Mouse (Mus musculus) liver, adult 2 months (tissue): Measurements from ENCODE around the gene Hrk. TPM values are rescaled to one million over a fixed set of nuclear protein-coding genes. Genes with fewer than 3 reads are reported as not detected.

Experiments used
- DNase-seq: peaks from one replicate; pipeline ENCODE4 v3.0.0-alpha.2; 2011; ENCODE audit warnings: low read depth, low spot score; ENCODE audit errors: extremely low read depth
- H3K27ac ChIP-seq: fragments of 200-500 bp; replicated peaks from 2 replicates; pipeline ENCODE4 v1.5.1; 2012; ENCODE audit warnings: low read depth, mild to moderate bottlenecking, control low read depth, inconsistent platforms, low read length; ENCODE audit not compliant: insufficient read depth
- H3K27me3 ChIP-seq: fragments of 200-500 bp; 2 replicates; pipeline ENCODE4 v1.6.1; 2012; ENCODE audit warnings: mild to moderate bottlenecking, moderate library complexity, low read length, inconsistent platforms; ENCODE audit not compliant: control insufficient read depth, insufficient read depth
- H3K36me3 ChIP-seq: fragments of 200-500 bp; 2 replicates; pipeline ENCODE4 v1.6.1; 2012; ENCODE audit warnings: low read length, inconsistent platforms; ENCODE audit not compliant: control insufficient read depth, insufficient read depth
- H3K4me1 ChIP-seq: fragments of 200-500 bp; 2 replicates; pipeline ENCODE4 v1.6.1; 2011; ENCODE audit warnings: low read length; ENCODE audit not compliant: control insufficient read depth, insufficient read depth
- H3K4me3 ChIP-seq: fragments of 200-500 bp; 2 replicates; pipeline ENCODE4 v1.5.1; 2011; ENCODE audit warnings: low read depth, mild to moderate bottlenecking, control low read depth, low read length, moderate library complexity; ENCODE audit not compliant: insufficient read depth
- H3K79me2 ChIP-seq: fragments of 200-500 bp; 2 replicates; pipeline ENCODE4 v1.6.1; 2012; ENCODE audit warnings: inconsistent platforms, mild to moderate bottlenecking, low read length, moderate library complexity; ENCODE audit not compliant: control insufficient read depth, insufficient read depth
- H3K9ac ChIP-seq: fragments of 200-500 bp; 2 replicates; pipeline ENCODE4 v1.6.1; 2012; ENCODE audit warnings: low read depth, mild to moderate bottlenecking, control low read depth, inconsistent platforms, low read length
- CTCF ChIP-seq: fragments of 200-500 bp; IDR thresholded peaks from 2 replicates; pipeline ENCODE4 v1.5.1; 2011; ENCODE audit warnings: low read depth, low read length, control low read depth
- POLR2A ChIP-seq: fragments of 200-500 bp; IDR thresholded peaks from 2 replicates; pipeline ENCODE4 v1.6.1; 2011; ENCODE audit warnings: low read length, control low read depth; ENCODE audit not compliant: insufficient read depth; ENCODE audit errors: extremely low read depth
- WGBS: fragments of 180-500 bp; shearing (Covaris S2); methylation state at CpG from one replicate; pipeline ENCODE4 v1.1.7; 2018; 5-methylcytosine and 5-hydroxymethylcytosine counted together
- polyA plus RNA-seq: library from polyadenylated mRNA; depleted of rRNA; stranded (reverse); fragments of >200 nt; gene quantifications from 2 replicates; pipeline ENCODE4 v1.2.3, GENCODE M21; 2012
- total RNA-seq: library from RNA; depleted of rRNA; stranded (reverse); fragments of >200 nt; gene quantifications from 2 replicates; pipeline ENCODE4 v1.2.3, GENCODE M21; 2014

The Hrk gene
- total and polyA plus RNA-seq, 2 experiments, result 0.02 to 0.09 TPM

DNA sequence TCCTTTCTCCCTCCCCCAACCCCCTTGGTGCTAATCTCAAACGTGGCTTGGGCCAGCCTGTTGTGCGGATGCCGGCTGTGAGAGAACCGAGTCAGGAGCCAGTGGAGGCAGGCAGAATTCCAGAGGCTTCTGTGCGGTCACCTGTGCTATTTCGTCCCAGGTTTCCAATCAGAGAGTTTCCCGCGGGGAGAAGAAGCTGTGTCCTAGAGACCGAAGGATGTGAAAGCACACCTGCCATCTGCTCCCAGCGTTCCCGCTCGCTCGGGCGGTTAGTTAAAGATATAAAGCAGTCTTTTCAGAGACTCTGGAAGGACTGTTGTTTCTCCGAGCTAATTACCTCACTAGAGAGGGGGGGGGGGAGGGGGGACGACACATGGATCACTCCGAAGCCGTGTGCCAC, 27.8 kb downstream of the Hrk start:
- H3K4me3 ChIP-seq, result no peak overlapping the region
- 41% methylated on average over 18 of the region's 18 CpGs for WGBS
- no peak overlapping the region for H3K27ac ChIP-seq
- no peaks in the 10 kb centered on the region for H3K27me3 ChIP-seq
- no peak overlapping the region for H3K9ac ChIP-seq
- no peak for TF ChIP-seq POLR2A
- no peak for TF ChIP-seq CTCF
- no peak for DNase-seq
- no peaks in the 10 kb centered on the region for H3K36me3 ChIP-seq
- H3K4me1 ChIP-seq, result no peaks in the 10 kb centered on the region
- no peaks in the 10 kb centered on the region for H3K79me2 ChIP-seq

DNA sequence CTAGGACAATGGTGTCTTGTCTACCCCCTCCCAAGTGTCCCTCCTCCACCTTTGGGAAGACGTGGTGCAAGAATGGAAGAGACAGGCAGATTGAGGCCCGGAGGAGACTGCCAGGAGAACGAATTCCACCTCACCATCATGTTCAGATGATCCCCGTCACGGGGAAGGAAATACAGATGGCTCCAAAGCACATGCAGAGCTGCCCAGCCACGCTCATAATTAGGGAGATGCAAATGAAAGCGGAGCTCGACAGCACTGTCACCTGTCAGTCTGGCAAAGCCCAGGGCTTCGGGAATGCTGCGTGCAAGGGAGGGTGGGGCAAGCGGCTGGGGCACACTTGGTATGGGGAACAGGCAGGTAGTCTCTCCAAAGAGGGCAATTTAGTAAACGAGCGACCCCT, 33.0 kb downstream of the Hrk start:
- no peaks in the 10 kb centered on the region for H3K4me1 ChIP-seq
- H3K9ac ChIP-seq, result no peak overlapping the region
- no peak for DNase-seq
- H3K4me3 ChIP-seq, result no peak overlapping the region
- no peaks in the 10 kb centered on the region for H3K79me2 ChIP-seq
- no peak overlapping the region for H3K27ac ChIP-seq
- no peaks in the 10 kb centered on the region for H3K27me3 ChIP-seq
- H3K36me3 ChIP-seq, result no peaks in the 10 kb centered on the region
- WGBS, result 82% methylated on average over 13 of the region's 13 CpGs
- TF ChIP-seq POLR2A, result no peak
- no peak for TF ChIP-seq CTCF

GRCm38 (mm10) chr5:118199670-118200069, 35.2 kb downstream of the Hrk start:
- Histone ChIP-seq H3K36me3 (no peaks in the 10 kb centered on the region), H3K4me3 (no peak overlapping the region), H3K4me1 (no peaks in the 10 kb centered on the region), H3K27me3 (no peaks in the 10 kb centered on the region), H3K79me2 (no peaks in the 10 kb centered on the region), H3K9ac (no peak overlapping the region), H3K27ac (no peak overlapping the region)
- no peak for TF ChIP-seq POLR2A
- TF ChIP-seq CTCF, result no peak
- WGBS, result 87% methylated on average over 5 of the region's 5 CpGs
- no peak for DNase-seq

- Histone ChIP-seq H3K4me3 (no peak overlapping the region), H3K79me2 (no peaks in the 10 kb centered on the region), H3K27ac (no peak overlapping the region), H3K27me3 (no peaks in the 10 kb centered on the region), H3K9ac (no peak overlapping the region), H3K36me3 (no peaks in the 10 kb centered on the region), H3K4me1 (no peaks in the 10 kb centered on the region)
- no peak for TF ChIP-seq CTCF
- no peak for TF ChIP-seq POLR2A
- WGBS, result 84% methylated on average over 16 of the region's 16 CpGs
- no peak for DNase-seq
Observed at GRCm38 (mm10) chr5:118204675-118205440, 40.4 kb downstream of the Hrk start.

DNA sequence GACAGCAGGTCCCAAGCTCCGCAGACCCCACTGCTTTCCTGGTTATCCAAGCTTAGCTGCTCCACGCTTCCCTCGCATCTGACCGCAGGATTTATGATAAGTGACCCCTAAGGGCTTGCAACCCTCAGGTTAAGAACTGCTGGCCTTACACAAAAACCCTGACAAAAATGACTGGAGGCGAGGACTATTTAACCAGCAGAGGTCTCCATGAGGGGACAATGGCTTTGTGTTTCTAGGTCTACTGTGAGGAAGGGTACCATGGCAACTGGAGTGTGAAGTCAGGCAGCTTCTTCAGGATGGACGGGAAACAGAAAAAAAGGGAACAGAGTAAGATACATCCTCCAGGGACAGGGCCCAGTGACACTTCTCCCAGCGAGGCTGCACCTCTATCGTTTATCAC, 41.4 kb downstream of the Hrk start:
- WGBS, result 89% methylated on average over 8 of the region's 8 CpGs
- no peak for TF ChIP-seq CTCF
- TF ChIP-seq POLR2A, result no peak
- H3K9ac ChIP-seq, result no peak overlapping the region
- H3K79me2 ChIP-seq, result no peaks in the 10 kb centered on the region
- no peaks in the 10 kb centered on the region for H3K4me1 ChIP-seq
- no peaks in the 10 kb centered on the region for H3K36me3 ChIP-seq
- no peak overlapping the region for H3K4me3 ChIP-seq
- no peak overlapping the region for H3K27ac ChIP-seq
- no peaks in the 10 kb centered on the region for H3K27me3 ChIP-seq
- no peak for DNase-seq

DNA sequence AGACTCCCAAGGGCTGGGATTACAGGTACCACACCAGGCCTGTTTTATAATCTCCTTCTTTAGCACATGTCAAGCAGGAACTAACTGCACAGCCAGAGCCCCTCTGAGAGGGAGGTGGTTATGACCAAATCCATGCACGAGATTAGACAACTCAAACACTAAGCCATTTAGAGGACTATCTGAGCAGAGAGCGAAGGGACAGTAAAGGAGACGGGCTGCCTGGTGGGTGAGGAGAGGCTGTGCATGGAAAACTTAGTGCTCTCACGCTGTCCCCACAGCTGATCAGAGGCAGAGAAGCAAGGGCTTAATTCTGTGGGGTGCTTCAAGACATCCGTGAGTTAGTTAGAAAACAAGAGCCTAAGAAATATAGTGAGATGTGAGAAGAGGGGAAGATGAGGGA, 49.6 kb downstream of the Hrk start:
- Histone ChIP-seq H3K4me3 (no peak overlapping the region), H3K9ac (no peak overlapping the region)
- 66% methylated on average over 5 of the region's 5 CpGs for WGBS

More for the DNA sequence above, 49.6 kb downstream of the Hrk start:
- Histone ChIP-seq H3K4me1 (no peaks in the 10 kb centered on the region), H3K27me3 (no peaks in the 10 kb centered on the region), H3K79me2 (no peaks in the 10 kb centered on the region), H3K36me3 (no peaks in the 10 kb centered on the region), H3K27ac (no peak overlapping the region)
- TF ChIP-seq POLR2A (no peak), CTCF (no peak)
- no peak for DNase-seq
